Mouse (Mus musculus) heart, embryonic 11.5 days (tissue): ENCODE measurements around the gene Zfp704. TPM values are rescaled to one million over a fixed set of nuclear protein-coding genes. Genes with fewer than 3 reads are reported as not detected.

ENCODE experiments used
- ATAC-seq: fragments of 200-750 bp; cut with Nextera tagmentation; replicated peaks from 2 replicates; pipeline ENCODE4 v1.8.0; 2017; ENCODE audit warnings: moderate library complexity; ENCODE audit not compliant: insufficient number of reproducible peaks, low FRiP score, low TSS enrichment
- H3K27ac ChIP-seq: fragments of 300-500 bp; sonication (generic); 2 replicates; pipeline ENCODE4 v1.5.1; 2014; ENCODE audit warnings: mild to moderate bottlenecking, low read depth, low read length
- H3K27me3 ChIP-seq: fragments of 300-500 bp; sonication (generic); 2 replicates; pipeline ENCODE4 v1.6.1; 2014; ENCODE audit warnings: mild to moderate bottlenecking, low read length, mixed read lengths; ENCODE audit not compliant: control insufficient read depth, insufficient read depth
- H3K36me3 ChIP-seq: fragments of 300-500 bp; sonication (generic); 2 replicates; pipeline ENCODE4 v1.6.1; 2014; ENCODE audit warnings: mild to moderate bottlenecking, low read length, moderate library complexity, mixed read lengths; ENCODE audit not compliant: control insufficient read depth, insufficient read depth
- H3K4me1 ChIP-seq: fragments of 300-500 bp; sonication (generic); 2 replicates; pipeline ENCODE4 v1.6.1; 2014; ENCODE audit warnings: low read length; ENCODE audit not compliant: control insufficient read depth, insufficient read depth
- H3K4me2 ChIP-seq: fragments of 300-500 bp; sonication (generic); 2 replicates; pipeline ENCODE4 v1.6.1; 2014; ENCODE audit warnings: mild to moderate bottlenecking, moderate library complexity
- H3K4me3 ChIP-seq: fragments of 300-500 bp; sonication (generic); 2 replicates; pipeline ENCODE4 v1.5.1; 2014; ENCODE audit warnings: low read depth, low read length
- H3K9ac ChIP-seq: fragments of 300-500 bp; sonication (generic); 2 replicates; pipeline ENCODE4 v1.6.1; 2014; ENCODE audit warnings: mild to moderate bottlenecking, low read depth, low read length, moderate library complexity
- H3K9me3 ChIP-seq: fragments of 300-500 bp; sonication (generic); replicated peaks from 2 replicates; pipeline ENCODE4 v1.6.1; 2016; ENCODE audit warnings: low read length; ENCODE audit not compliant: control insufficient read depth
- WGBS: fragments of 180-500 bp; shearing (Covaris S2); extraction: QIAGEN DNeasy Blood & Tissue Kit; methylation state at CpG from one replicate; pipeline ENCODE4 v1.1.7; 2014; ENCODE audit not compliant: insufficient replicate concordance; 5-methylcytosine and 5-hydroxymethylcytosine counted together
- polyA plus RNA-seq: library from polyadenylated mRNA; unstranded; fragments of >200 nt; fragmentation: Nextera tagmentation; extraction: Ambion mirVana; gene quantifications from 2 replicates; pipeline ENCODE4 v1.2.1, GENCODE M21; 2014

Gene Zfp704
- polyA plus RNA-seq, 1 experiment from 2014 or later, result 7.9 TPM

DNA sequence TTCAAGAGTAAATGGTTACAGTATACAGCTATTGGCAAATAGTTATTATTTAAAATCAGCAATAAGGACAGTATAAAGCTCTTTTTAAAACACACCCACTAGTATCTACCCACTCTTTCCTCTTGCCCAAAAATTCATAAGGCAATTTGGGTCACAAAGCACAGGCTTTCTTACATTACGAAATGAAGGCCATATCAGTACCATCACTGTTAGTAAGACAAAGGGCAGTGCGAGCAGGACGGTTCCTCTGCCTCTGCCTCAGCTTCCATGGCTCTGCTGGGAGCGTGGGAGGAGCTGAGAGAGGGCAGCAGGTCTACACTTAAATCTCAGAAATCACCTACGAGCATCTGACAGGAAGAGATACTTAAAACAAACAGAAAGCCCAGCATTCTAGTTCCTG lies 53.7 kb downstream of the Zfp704 start:
- Histone ChIP-seq H3K27ac (no peak overlapping the region), H3K27me3 (no peaks in the 10 kb centered on the region), H3K9ac (no peak overlapping the region), H3K4me3 (no peak overlapping the region), H3K36me3 (no peaks in the 10 kb centered on the region), H3K9me3 (no peaks in the 10 kb centered on the region), H3K4me1 (peaks cover 21% of the 10 kb centered on the region), H3K4me2 (no peak overlapping the region)
- WGBS, result 35% methylated on average over 5 of the region's 5 CpGs
- ATAC-seq, result no peak

DNA sequence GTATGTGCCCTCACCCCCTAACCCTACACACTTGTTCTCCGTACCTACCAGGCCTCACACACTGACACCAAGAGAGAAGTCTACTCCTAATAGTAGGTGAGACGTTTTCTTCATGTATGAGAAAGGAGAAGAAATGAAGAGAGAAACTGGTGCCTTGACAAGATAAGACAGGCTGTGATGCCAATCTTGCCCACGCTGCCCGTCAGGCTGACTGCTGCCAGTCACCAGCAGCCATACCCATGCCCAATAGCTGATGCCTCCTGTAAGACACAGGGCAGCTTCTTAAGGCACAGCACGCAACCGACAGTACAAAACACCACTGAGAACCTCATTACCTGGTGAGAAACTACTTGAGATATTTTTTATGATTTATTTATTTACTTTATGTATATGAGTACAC lies 55.0 kb downstream of the Zfp704 start:
- Histone ChIP-seq H3K4me2 (no peak overlapping the region), H3K27me3 (no peaks in the 10 kb centered on the region), H3K27ac (no peak overlapping the region), H3K9me3 (no peaks in the 10 kb centered on the region), H3K4me1 (peaks cover 31% of the 10 kb centered on the region), H3K4me3 (no peak overlapping the region), H3K36me3 (no peaks in the 10 kb centered on the region), H3K9ac (no peak overlapping the region)
- 88% methylated on average over 6 of the region's 6 CpGs for WGBS
- ATAC-seq, result no peak

DNA sequence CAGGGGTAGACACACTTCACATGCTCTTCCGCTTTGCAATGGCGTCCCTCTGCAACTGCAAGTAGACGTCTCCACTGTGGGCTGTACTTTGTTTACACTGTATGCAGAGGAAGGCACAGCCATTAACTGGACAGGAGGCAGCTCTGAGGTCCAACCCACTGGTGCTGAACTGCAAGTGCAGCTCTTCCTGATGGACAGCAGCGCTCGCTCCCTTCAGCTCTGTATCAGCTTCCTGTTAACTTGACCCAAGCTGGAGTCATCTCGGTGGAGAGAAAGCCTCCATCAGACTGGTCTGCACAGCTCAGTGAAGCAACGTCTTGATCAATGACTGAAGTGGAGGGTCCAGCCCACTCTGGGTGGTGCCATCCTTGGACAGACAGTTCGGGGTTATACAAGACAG lies 57.6 kb downstream of the Zfp704 start:
- Histone ChIP-seq H3K27ac (no peak overlapping the region), H3K9me3 (no peaks in the 10 kb centered on the region), H3K9ac (no peak overlapping the region), H3K4me2 (no peak overlapping the region), H3K4me1 (peaks cover 48% of the 10 kb centered on the region), H3K27me3 (no peaks in the 10 kb centered on the region), H3K36me3 (no peaks in the 10 kb centered on the region), H3K4me3 (no peak overlapping the region)
- WGBS, result 48% methylated on average over 8 of the region's 8 CpGs
- 0 out of 2 replicates have a peak, but pooled peaks have one; percentile 63 for ATAC-seq

DNA sequence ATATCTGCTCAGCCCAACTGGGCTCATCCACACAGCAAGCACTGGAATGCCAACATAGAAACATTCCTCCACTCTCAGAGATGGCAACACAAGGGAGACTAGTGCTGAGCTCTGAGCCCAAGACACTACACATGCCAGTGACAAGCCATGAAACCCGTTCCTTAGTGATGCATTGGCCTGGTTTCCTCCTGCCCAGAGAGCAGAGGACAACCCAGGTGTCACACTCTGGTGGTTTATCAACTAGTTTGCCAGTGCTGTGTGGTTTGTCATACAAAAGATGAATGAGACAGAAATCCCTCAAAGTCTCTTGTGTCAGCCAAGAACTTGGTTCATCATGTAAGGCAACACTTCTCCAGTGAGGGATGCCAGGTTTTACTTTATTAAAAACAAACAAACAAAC lies 59.0 kb downstream of the Zfp704 start:
- no peak overlapping the region for H3K9ac ChIP-seq
- H3K9me3 ChIP-seq, result no peaks in the 10 kb centered on the region
- ATAC-seq, result no peak
- peaks cover 53% of the 10 kb centered on the region for H3K4me1 ChIP-seq
- H3K27ac ChIP-seq, result no peak overlapping the region
- WGBS, result 69% methylated on average over 1 of the region's 1 CpGs
- no peaks in the 10 kb centered on the region for H3K36me3 ChIP-seq
- H3K4me3 ChIP-seq, result no peak overlapping the region
- no peaks in the 10 kb centered on the region for H3K27me3 ChIP-seq
- no peak overlapping the region for H3K4me2 ChIP-seq

DNA sequence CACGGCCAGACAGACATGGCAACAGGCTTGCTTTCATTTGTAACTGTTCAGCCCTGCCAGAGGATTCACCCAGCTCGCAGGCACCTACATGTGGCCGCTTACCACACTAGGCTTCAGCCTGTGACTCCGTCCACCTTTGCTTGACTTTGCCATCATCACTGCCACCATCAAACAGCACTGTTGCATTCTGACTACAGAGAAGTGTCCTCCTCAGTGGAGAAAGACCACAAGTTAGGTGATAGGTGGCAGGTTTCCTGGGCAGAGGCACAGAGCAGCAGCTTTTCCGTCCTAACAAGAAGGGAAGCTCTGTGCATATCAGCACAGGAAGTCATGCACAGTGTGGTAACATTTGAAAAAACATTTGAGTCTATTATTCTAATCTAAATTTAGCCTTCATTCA lies 60.1 kb downstream of the Zfp704 start:
- Histone ChIP-seq H3K4me1 (peaks cover 59% of the 10 kb centered on the region), H3K36me3 (no peaks in the 10 kb centered on the region), H3K4me2 (no peak overlapping the region), H3K4me3 (no peak overlapping the region), H3K27ac (no peak overlapping the region), H3K9me3 (no peaks in the 10 kb centered on the region), H3K9ac (no peak overlapping the region), H3K27me3 (no peaks in the 10 kb centered on the region)
- no peak for ATAC-seq
- WGBS, result 66% methylated on average over 5 of the region's 5 CpGs

DNA sequence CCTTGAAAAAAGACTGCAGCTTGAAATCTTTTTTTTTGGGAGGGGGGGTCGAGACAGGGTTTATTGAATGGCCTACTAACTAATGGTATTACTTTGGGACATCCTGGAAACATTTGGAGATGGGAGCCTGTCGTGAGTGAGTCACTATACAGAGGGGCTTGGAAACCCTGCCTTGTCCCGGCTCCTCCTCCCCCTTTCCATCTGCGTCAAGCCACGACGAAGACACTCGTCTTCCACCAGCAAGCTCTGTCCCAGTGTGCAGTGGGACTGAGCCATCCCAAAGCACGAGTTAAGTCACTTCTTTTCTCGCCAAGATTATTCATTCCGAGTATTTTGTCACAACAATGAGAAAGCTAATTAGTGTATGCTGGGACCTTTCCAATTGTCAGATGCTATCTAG lies 61.7 kb downstream of the Zfp704 start:
- no peak for ATAC-seq
- no peaks in the 10 kb centered on the region for H3K27me3 ChIP-seq
- no peak overlapping the region for H3K4me3 ChIP-seq
- no peak overlapping the region for H3K9ac ChIP-seq
- no peaks in the 10 kb centered on the region for H3K9me3 ChIP-seq
- no peaks in the 10 kb centered on the region for H3K36me3 ChIP-seq
- peaks cover 64% of the 10 kb centered on the region for H3K4me1 ChIP-seq
- H3K4me2 ChIP-seq, result peak overlapping the region; percentile 19
- H3K27ac ChIP-seq, result 0 out of 2 replicates have a peak overlapping the region, but pooled peaks have one; percentile 64
- 52% methylated on average over 10 of the region's 10 CpGs for WGBS

DNA sequence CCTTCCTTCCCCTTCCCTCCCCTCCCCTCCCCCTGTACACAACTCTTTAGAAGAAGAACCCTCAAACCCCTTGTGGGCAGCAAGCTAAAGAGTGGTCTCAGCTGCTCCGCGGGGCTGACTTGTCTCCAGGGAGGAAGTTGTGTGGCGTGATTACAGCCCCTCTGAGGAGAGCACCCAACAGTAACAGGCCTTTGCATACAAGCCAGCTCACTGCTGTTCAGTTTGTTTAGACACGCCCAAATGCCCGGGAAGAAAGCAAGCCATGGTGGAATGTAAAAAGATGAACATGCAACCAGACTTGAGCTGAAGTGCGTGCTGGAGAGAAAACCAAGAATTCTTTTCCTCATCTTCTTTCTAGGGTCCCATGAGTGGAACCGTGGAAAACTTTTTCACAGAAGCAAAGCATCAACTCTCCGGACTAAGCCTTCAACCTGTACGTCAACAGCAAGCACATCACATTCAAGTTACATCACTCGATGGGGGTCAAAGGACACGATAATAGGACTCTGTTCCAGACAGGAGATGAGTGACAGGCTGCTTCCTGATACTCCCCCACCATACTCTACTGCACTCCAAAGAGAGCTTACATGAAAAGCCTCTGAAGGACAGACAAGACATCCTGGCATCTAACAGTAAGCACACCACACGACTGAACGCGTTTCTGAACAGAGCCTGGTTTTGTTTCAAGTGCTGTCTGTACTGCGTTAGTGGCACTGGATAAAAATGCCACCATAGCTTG lies 62.8 kb downstream of the Zfp704 start:
- WGBS, result 24% methylated on average over 15 of the region's 15 CpGs
- H3K4me1 ChIP-seq, result peaks cover 55% of the 10 kb centered on the region
- H3K4me3 ChIP-seq, result peak overlapping the region; percentile 5; the same call in 1 of the 2 replicates
- H3K9ac ChIP-seq, result no peak overlapping the region
- H3K4me2 ChIP-seq, result peak overlapping the region; percentile 38
- H3K27ac ChIP-seq, result peak overlapping the region; percentile 64; the same call in 1 of the 2 replicates
- no peaks in the 10 kb centered on the region for H3K27me3 ChIP-seq
- no peaks in the 10 kb centered on the region for H3K36me3 ChIP-seq
- no peaks in the 10 kb centered on the region for H3K9me3 ChIP-seq
- ATAC-seq, result peak; percentile 50

DNA sequence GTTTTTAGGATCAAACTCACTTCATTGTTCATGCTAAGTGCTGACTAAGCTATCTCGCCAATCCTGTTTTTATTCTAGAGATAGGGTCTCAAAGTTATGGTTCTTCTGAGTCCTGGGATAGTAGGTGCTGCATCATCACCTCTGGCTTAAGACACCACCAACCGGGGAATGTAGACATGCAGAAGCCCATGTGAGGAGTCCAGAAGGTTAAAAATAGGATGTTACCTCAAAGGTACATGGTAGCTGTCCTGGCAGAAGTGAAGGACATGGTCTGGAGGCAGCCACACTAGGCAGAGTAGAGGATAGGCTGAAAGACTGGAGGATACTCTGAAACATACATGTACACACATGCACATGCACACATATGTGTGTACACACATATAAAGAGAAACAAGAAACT lies 65.5 kb downstream of the Zfp704 start:
- no peak for ATAC-seq
- peaks cover 34% of the 10 kb centered on the region for H3K4me1 ChIP-seq
- no peak overlapping the region for H3K4me2 ChIP-seq
- H3K36me3 ChIP-seq, result no peaks in the 10 kb centered on the region
- 57% methylated on average over 2 of the region's 2 CpGs for WGBS
- H3K27me3 ChIP-seq, result no peaks in the 10 kb centered on the region
- H3K4me3 ChIP-seq, result no peak overlapping the region
- H3K27ac ChIP-seq, result no peak overlapping the region
- H3K9ac ChIP-seq, result no peak overlapping the region
- H3K9me3 ChIP-seq, result no peaks in the 10 kb centered on the region

DNA sequence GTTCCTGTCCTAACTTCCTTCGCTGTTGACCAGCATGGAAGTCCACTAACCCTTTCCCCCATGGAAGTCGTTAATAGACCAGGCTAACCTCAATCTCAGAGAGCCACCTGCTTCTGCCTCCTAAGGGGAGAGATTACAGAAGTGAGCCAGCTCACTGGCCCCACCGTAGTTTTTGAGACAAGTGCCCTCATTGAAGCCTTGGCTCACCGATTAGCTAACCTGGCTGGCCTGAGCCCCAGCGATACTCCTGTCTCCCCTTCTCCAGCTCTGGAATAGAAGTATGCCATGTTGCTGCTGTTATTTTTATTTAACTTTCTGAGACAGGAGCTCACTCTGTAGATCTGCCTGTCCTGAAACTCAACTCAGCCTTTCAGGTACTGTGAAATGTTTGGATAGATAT lies 66.0 kb downstream of the Zfp704 start:
- peaks cover 32% of the 10 kb centered on the region for H3K4me1 ChIP-seq
- ATAC-seq, result no peak
- H3K9ac ChIP-seq, result no peak overlapping the region
- no peak overlapping the region for H3K4me3 ChIP-seq
- WGBS, result 82% methylated on average over 5 of the region's 5 CpGs
- no peaks in the 10 kb centered on the region for H3K36me3 ChIP-seq
- no peak overlapping the region for H3K27ac ChIP-seq
- H3K9me3 ChIP-seq, result no peaks in the 10 kb centered on the region
- H3K27me3 ChIP-seq, result no peaks in the 10 kb centered on the region
- H3K4me2 ChIP-seq, result no peak overlapping the region
